Comparison of ENCODE assay signal across 19 mouse cellular contexts in the genomic region with DNA sequence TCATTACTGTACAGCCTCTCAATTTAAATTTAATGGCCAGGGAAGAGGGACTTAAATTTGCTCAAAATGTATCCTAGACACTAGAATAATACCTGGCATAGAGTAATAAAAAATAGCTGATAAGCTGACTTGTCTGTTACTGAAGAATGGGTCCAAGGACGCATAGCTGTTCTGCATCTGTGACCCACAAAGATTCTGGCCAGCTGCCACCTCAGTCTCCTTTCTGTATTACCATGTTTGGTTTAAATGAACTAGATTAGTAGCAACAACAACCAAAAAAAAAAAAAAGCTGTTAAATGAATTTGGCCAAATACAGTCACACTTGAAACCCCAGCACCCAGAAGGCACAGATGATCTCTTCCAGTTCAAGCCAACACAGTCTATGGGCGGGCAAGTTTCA. TPM values are rescaled to one million over a fixed set of nuclear protein-coding genes. Genes with fewer than 3 reads are reported as not detected.
DNase-seq lines count a peak whose midpoint lies in the region; ATAC-seq and TF ChIP-seq lines count a peak whose summit lies in the region.
"Had no signal": no experiment of that assay in that cellular context is flagged by ENCODE, and none has a peak within 500 bp of the region (broad histone marks: within the 10 kb centered on the region; RNA-seq: fewer than 3 reads in every experiment).

No protein-coding gene starts in this region.

- intact Hi-C loops in gastrocnemius, postnatal 14 days (cut with DNase I; ENCODE audit: low total_unique reads): no loop called here

- no peak overlapping the region for H3K9ac ChIP-seq in neural tube, embryonic 15.5 days (replicated peaks)
- H3K9ac ChIP-seq: embryonic facial prominence, embryonic 13.5 days; liver, embryonic 12.5 days; neural tube, embryonic 12.5 days had no signal

- H3K36me3 ChIP-seq in neural tube, embryonic 15.5 days: peaks cover 15% of the 10 kb centered on the region

- no peak overlapping the region for H3K4me3 ChIP-seq in lung, adult 2 months (replicated peaks; ENCODE audit: extremely low read depth, low read depth, low read length)
- H3K4me3 ChIP-seq in neural tube, embryonic 15.5 days (replicated peaks): no peak overlapping the region
- H3K4me3 ChIP-seq: embryonic facial prominence, embryonic 13.5 days; left cerebral cortex, adult 2 months; liver, embryonic 12.5 days; neural tube, embryonic 12.5 days had no signal

- peak; percentile 11 for DNase-seq in gastrocnemius, postnatal 14 days
- DNase-seq in gastrocnemius, postnatal 25 days: no peak
- peak; percentile 40 for DNase-seq in lung, postnatal 10 days
- no peak for DNase-seq in lung, adult 2 months
- peak; percentile 55 for DNase-seq in adrenal gland, postnatal 10 days
- DNase-seq: cerebellum, adult 2 months; gastrocnemius, postnatal 36 days; retina, postnatal 1 day; thymus, adult 2 months had no signal

- no peak overlapping the region for H3K27ac ChIP-seq in neural tube, embryonic 15.5 days (replicated peaks)
- H3K27ac ChIP-seq: embryonic facial prominence, embryonic 13.5 days; kidney, postnatal 0 days; left cerebral cortex, adult 2 months; liver, embryonic 12.5 days; neural tube, embryonic 12.5 days had no signal

- H3K4me2 ChIP-seq in neural tube, embryonic 15.5 days: no peak overlapping the region
- H3K4me2 ChIP-seq: embryonic facial prominence, embryonic 13.5 days; heart, embryonic 11.5 days; liver, embryonic 12.5 days; midbrain, embryonic 11.5 days; neural tube, embryonic 12.5 days had no signal

- H3K4me1 ChIP-seq in lung, adult 2 months (ENCODE audit: control insufficient read depth, insufficient read depth, low read length): no peaks in the 10 kb centered on the region
- H3K4me1 ChIP-seq in neural tube, embryonic 15.5 days: peaks cover 3% of the 10 kb centered on the region
- H3K4me1 ChIP-seq: embryonic facial prominence, embryonic 13.5 days; neural tube, embryonic 12.5 days had no signal

- no peaks in the 10 kb centered on the region for H3K27me3 ChIP-seq in neural tube, embryonic 15.5 days (replicated peaks)
- H3K27me3 ChIP-seq: embryonic facial prominence, embryonic 13.5 days; liver, embryonic 12.5 days; neural tube, embryonic 12.5 days had no signal

- no peak for TF ChIP-seq CTCF in lung, adult 2 months (IDR thresholded peaks at IDR 0.05; ENCODE audit: insufficient read depth, low read length)

- no peaks in the 10 kb centered on the region for H3K9me3 ChIP-seq in neural tube, embryonic 15.5 days (replicated peaks)

- WGBS in lung, adult 2 months: 81% methylated on average over 2 of the region's 2 CpGs
- WGBS in neural tube, embryonic 15.5 days: 92% methylated on average over 2 of the region's 2 CpGs

- peak; percentile 11; the same call in 1 of the 2 replicates for ATAC-seq in megakaryocyte-erythroid progenitor cell, adult 5-6 weeks (replicated peaks; ENCODE audit: low FRiP score, low TSS enrichment, poor library complexity, severe bottlenecking)
- ATAC-seq in neural tube, embryonic 15.5 days (ENCODE audit: low FRiP score): no peak
- ATAC-seq: forebrain, embryonic 16.5 days; liver, embryonic 12.5 days had no signal

- TF ChIP-seq POLR2A in lung, adult 2 months (IDR thresholded peaks at IDR 0.05; ENCODE audit: borderline replicate concordance, extremely low read depth, low read depth, low read length): no peak

RNA-seq across cellular contexts. Expression of a gene that starts 7.6 kb away (rescaled TPM):
- 10 to 100 TPM; 16.4 to 16.7 TPM for total RNA-seq in gastrocnemius, postnatal 14 days (2021)
- total RNA-seq in gastrocnemius, postnatal 25 days (2021): 10 to 100 TPM; 16.5 TPM
- 11.9 and 13.6 TPM in 2 replicates for polyA plus RNA-seq in lung, adult 2 months (2012; rRNA removed)
- 10 to 100 TPM; 31.1 to 41.4 TPM for total RNA-seq in adrenal gland, postnatal 10 days (2021)
- 62.4 and 67.1 TPM in 2 replicates for total RNA-seq in megakaryocyte-erythroid progenitor cell, adult 5-6 weeks (2014; fragmentation: Nextera tagmentation)
- total RNA-seq in megakaryocyte-erythroid progenitor cell, adult 5-6 weeks (2017): 53.6 and 60.1 TPM in 2 replicates
- 37.9 and 41.3 TPM in 2 replicates for polyA plus RNA-seq in neural tube, embryonic 15.5 days (2015; fragmentation: Nextera tagmentation; extraction: Ambion mirVana)

RNA-seq across cellular contexts. Expression of a gene that starts 17.7 kb away (rescaled TPM):
- total RNA-seq in gastrocnemius, postnatal 14 days (2021): 1 to 10 TPM; 4.7 to 6.5 TPM
- total RNA-seq in gastrocnemius, postnatal 25 days (2021): 1 to 10 TPM; 4.3 to 6.6 TPM
- 3.6 and 4.9 TPM in 2 replicates for polyA plus RNA-seq in lung, adult 2 months (2012; rRNA removed)
- total RNA-seq in adrenal gland, postnatal 10 days (2021): 10 to 100 TPM; 14.7 to 16.1 TPM
- total RNA-seq in megakaryocyte-erythroid progenitor cell, adult 5-6 weeks (2014; fragmentation: Nextera tagmentation): 31.6 and 38.6 TPM in 2 replicates
- 37.3 and 55.3 TPM in 2 replicates for total RNA-seq in megakaryocyte-erythroid progenitor cell, adult 5-6 weeks (2017)
- 37.5 and 39.8 TPM in 2 replicates for polyA plus RNA-seq in neural tube, embryonic 15.5 days (2015; fragmentation: Nextera tagmentation; extraction: Ambion mirVana)

Comparison
In these comparisons a context has a peak if more than half of its experiments do, and no peak if none do; other contexts are left out.
1. DNase-seq: peak in gastrocnemius, postnatal 14 days (single experiment), lung, postnatal 10 days (single experiment) and adrenal gland, postnatal 10 days (single experiment); none in gastrocnemius, postnatal 25 days (single experiment) and lung, adult 2 months (single experiment).